Mouse (Mus musculus) gastrocnemius, adult 18-20 months (tissue): ENCODE measurements around the gene Unc50. TPM values are rescaled to one million over a fixed set of nuclear protein-coding genes. Genes with fewer than 3 reads are reported as not detected.

ENCODE experiments used
- DNase-seq: peaks from one replicate; pipeline ENCODE4 v3.0.0; 2021; ENCODE audit warnings: low spot score
- total RNA-seq, 2 experiments: library from RNA; stranded (reverse); gene quantifications; 2 replicates each; pipeline ENCODE4 v1.2.3; 2021

Unc50 gene
- total RNA-seq, 2 experiments from 2014 or later = 13.3 to 18.2 TPM

- no peak for DNase-seq
Observed at GRCm38 (mm10) chr1:37442848-37443835, 13.2 kb downstream of the Unc50 start.

DNA sequence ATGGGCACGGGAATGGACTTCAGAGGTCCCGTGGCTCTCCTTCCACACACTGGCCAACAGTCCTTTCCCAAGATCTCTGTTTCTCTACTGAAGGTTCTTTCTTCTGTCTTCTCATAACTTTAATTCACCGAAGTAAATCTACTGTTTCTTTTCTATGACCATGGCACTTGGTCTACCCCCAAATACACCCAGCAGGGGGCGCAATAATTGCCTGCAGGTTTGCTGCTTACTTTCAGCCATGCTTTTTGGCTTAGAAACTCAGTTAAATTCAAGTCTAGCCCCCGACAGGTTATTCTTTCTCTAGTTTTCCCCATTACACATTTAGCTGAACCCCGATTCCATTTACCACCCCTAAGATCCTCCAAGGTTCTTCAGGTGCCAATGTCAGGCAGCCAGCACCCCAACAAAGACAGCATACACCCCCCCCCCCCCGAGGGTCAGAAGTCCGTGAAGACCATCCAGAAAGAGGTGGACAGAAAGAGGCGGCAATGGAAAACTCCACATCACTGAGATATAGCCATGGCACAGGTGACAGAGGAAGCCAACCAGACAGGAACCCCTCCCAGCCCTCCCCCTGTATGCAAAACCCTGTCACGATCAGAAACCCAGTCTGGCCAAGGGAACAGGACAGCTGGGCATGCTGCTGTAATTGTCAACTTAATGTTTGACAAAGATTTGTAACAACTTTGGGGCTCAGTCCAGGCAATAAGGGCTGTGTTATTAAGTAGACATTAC is 18.6 kb downstream of the Unc50 start:
- peak; percentile 46 for DNase-seq

GRCm38 (mm10) chr1:37451270-37451669 is 21.3 kb downstream of the Unc50 start:
- no peak for DNase-seq

GRCm38 (mm10) chr1:37457546-37457945 is 27.6 kb downstream of the Unc50 start:
- no peak for DNase-seq

DNA sequence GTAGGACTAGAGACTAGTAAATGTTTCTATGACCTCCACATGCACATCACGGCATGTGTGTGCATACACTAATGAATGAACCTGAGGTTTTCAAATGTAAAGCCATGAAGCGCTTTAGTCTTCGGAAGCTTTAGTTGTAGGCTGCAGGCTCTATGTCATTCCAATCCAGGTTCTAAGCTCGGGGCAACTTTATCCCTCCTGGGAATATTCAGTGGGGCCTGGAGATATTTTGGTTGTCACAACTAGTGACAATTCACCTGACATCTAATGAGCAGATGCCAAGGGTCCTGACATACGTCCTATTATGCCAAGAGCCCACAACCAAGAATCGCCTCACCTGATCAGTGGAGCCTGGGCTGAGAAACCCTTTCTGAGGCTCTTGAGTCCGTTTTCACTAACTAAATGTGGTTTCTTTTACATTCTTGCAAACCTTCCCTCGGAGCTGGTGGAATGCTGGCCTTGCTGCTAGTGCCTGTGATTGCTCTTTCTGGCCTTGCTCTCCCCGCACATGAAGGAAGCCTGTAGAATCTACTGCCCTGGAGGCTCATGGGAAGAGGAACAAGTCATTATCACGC is 35.0 kb downstream of the Unc50 start:
- DNase-seq = no peak

DNA sequence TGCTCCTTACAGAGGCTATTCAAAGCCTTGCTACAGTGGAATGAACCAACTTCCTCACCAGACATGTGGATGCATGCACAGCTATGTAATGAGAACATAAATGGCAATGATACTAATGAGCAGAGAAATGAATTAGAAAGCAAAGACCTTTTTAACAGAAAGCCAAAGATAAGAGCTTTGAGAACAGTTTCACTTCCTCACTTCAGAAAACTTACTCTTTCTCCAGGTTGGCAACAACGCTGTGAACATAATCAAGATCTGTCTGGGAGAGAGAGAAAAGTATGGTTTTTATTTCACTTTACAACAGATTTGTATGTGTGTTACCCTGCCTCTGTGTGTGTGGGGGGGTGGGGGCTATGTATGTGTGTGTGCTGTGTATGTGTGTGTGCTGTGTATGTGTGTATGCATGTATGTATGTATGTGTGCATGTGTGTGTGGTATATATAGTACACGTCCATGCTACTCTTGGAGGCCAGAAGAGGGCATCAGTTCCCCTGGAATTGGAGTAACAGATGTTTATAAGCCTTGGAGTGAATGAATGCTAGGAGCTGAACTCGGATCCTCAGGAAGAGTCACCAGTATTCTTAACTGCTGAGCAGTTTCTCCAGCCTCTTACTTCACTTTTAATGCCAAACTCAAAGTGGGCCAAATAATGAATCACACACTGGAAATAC is 36.5 kb downstream of the Unc50 start:
- no peak for DNase-seq

DNA sequence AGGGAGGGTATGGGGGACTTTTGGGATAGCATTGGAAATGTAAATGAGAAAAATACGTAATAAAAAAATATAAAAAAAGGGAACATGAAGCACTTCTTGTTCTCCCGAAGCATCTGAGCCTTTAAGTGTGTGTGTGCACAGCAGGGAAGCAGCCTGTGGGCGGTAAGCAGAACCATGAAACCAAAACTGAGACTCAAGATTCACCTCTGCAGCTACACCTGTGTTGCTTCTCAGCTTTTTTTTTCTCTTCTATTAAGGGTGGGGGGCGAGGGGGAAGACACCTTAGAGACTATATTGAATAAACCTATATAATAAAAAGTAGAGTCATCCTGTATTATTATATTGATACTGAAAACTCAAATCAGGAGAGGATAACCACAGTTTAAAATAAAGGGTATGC is 37.9 kb downstream of the Unc50 start:
- no peak for DNase-seq

GRCm38 (mm10) chr1:37469007-37469406 is 39.1 kb downstream of the Unc50 start:
- DNase-seq = no peak

- DNase-seq = no peak
Observed at GRCm38 (mm10) chr1:37471179-37472148, 41.5 kb downstream of the Unc50 start.

DNA sequence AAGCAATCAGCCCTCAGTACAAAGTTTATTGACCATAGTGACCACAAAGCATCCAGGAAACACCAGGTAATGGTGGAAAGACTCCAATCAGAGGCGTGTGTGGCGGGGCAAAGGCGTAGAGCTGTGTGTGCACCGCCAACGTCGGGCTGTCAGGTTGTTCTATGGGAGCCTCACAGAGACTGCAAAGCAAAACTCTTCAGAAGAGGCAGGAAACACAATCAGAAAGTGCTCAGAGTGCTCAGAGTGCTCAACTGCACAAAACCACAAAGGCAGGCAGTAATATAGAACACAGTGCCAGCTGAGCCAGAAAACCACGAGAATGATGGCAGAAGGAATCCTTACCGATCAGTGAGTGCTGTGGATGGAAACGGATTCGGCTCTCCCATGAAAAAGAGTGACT is 43.3 kb downstream of the Unc50 start:
- no peak for DNase-seq

- DNase-seq = no peak
Observed at GRCm38 (mm10) chr1:37474046-37474445, 44.1 kb downstream of the Unc50 start.

- no peak for DNase-seq
Observed at GRCm38 (mm10) chr1:37474634-37475190, 44.8 kb downstream of the Unc50 start.

GRCm38 (mm10) chr1:37475312-37475711 is 45.4 kb downstream of the Unc50 start:
- no peak for DNase-seq

GRCm38 (mm10) chr1:37477250-37477649 is 47.3 kb downstream of the Unc50 start:
- no peak for DNase-seq

DNA sequence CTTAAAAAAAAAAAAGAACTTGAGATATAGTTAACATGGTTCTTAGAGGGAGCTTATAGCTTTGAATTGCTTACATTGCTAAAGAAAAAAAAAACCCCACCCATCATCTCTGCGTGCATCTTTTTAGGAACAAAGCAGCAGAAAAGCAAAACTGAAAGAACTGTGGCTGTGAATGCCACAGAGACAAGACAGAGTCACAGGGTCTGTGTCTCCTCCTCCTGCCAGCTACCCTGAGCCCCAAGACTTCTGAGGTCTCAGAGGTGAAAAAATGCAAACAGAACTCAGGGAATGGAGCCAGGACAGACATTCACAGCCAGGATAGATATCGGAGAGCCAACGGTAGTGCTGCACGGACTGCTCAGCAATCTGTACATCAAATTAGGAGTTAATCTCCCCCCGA is 48.0 kb downstream of the Unc50 start:
- no peak for DNase-seq

DNA sequence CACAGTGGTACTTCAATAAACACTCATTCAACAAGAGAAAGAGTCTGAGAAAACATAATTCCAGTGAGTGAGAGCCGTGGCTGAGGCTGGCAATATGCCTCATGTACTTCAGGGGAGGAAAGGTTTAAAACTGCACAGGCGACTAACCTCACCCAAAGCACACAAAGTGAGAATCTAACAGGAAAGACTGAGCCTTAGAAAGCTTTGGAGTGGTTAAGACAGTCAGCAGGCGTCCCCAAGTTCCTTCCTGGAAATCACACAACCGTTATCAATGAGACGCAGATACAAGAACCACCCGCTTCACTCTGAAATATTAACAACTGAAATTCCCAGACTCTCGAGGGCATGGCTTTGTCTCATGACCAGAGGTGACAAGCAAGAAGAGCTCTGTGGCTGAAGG is 48.5 kb downstream of the Unc50 start:
- DNase-seq = no peak

- DNase-seq = no peak
Observed at GRCm38 (mm10) chr1:37479074-37479473, 49.1 kb downstream of the Unc50 start.

DNA sequence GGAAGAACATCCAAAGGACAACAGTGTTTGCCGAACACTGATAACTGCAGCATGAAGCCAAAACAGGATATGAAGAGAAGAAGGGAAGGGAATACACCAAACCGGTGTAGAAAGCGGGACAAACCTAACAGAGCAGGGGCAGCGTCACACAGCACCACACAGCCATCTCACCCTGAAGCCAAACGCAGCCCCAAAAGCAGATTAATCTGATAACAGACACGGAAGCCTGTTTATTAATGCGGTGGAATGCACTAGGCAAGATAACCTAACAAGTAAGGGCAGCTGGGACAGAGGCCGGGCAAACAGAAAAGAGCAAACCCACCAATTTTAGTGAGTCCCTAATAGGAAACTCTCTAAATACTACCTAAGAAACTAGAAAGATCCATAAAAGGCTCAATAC is 49.8 kb downstream of the Unc50 start:
- no peak for DNase-seq

DNA sequence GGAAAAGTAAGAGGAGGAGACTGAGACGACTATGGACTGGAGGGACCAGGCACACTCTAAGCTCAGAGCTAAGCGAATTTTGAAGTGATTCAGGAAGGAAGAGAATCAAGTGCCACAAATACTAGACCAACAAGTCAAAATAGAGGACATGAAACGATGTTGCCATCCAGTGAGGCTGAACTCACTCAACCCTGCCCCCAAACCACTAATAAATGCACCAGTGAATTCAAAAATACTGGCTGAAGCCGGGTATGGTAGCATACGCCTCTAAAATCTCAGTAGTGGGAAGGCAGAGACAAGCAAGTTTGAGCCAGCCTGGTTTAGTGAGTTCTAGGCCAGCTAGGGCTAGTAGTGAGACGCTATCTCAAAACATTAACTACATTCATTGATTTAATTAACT is 50.8 kb downstream of the Unc50 start:
- DNase-seq = no peak

GRCm38 (mm10) chr1:37481331-37481730 is 51.4 kb downstream of the Unc50 start:
- DNase-seq = no peak
